Mouse (Mus musculus) liver, embryonic 14.5 days (tissue): ENCODE results near the gene Gstp2. TPM values are rescaled to one million over a fixed set of nuclear protein-coding genes. Genes with fewer than 3 reads are reported as not detected.

ENCODE experiments used
- ATAC-seq: fragments of 200-750 bp; cut with Nextera tagmentation; 2 replicates; pipeline ENCODE4 v1.8.0; 2017; ENCODE audit warnings: moderate number of reproducible peaks, mild to moderate bottlenecking, moderate library complexity; ENCODE audit not compliant: insufficient read depth
- DNase-seq, 3 experiments: peaks; one replicate each; pipeline ENCODE4 v3.0.0-alpha.2; 2012 to 2013; ENCODE audit warnings: low read depth in 3 of 3, low spot score in 3 of 3
- H3K27ac ChIP-seq: fragments of 300-500 bp; sonication (generic); 2 replicates; pipeline ENCODE4 v1.5.1; 2014; ENCODE audit warnings: moderate library complexity, mild to moderate bottlenecking, control low read depth, inconsistent platforms
- H3K27me3 ChIP-seq: fragments of 300-500 bp; sonication (generic); 2 replicates; pipeline ENCODE4 v1.6.1; 2014; ENCODE audit warnings: mild to moderate bottlenecking, low read length, moderate library complexity; ENCODE audit not compliant: control insufficient read depth, insufficient read depth
- H3K36me3 ChIP-seq: fragments of 300-500 bp; sonication (generic); replicated peaks from 2 replicates; pipeline ENCODE4 v1.6.1; 2014; ENCODE audit warnings: low read depth; ENCODE audit not compliant: control insufficient read depth, insufficient read depth
- H3K4me1 ChIP-seq, 2 experiments: fragments of 200-500 bp in 1 of 2; fragments of 300-500 bp in 1 of 2; sonication (generic) in 1 of 2; replicated peaks; 2 replicates each; pipeline ENCODE4 v1.6.1; 2012 to 2014; ENCODE audit warnings: antibody characterized with exemption in 1 of 2, inconsistent platforms in 1 of 2, low read length in 1 of 2; ENCODE audit not compliant: control insufficient read depth in 2 of 2, insufficient read depth in 2 of 2
- H3K4me2 ChIP-seq: fragments of 300-500 bp; sonication (generic); 2 replicates; pipeline ENCODE4 v1.6.1; 2014; ENCODE audit warnings: low read depth, mild to moderate bottlenecking, control low read depth, moderate library complexity
- H3K4me3 ChIP-seq, 2 experiments: fragments of 200-500 bp in 1 of 2; fragments of 300-500 bp in 1 of 2; sonication (generic) in 1 of 2; 2 replicates each; pipeline ENCODE4 v1.5.1; 2012 to 2014; ENCODE audit warnings: low read depth in 2 of 2, low read length in 2 of 2, mild to moderate bottlenecking in 2 of 2, control low read depth in 1 of 2, inconsistent platforms in 1 of 2, moderate library complexity in 1 of 2; ENCODE audit not compliant: insufficient read depth in 1 of 2
- H3K9ac ChIP-seq: fragments of 300-500 bp; sonication (generic); replicated peaks from 2 replicates; pipeline ENCODE4 v1.6.1; 2014; ENCODE audit warnings: mild to moderate bottlenecking, control low read depth, moderate library complexity
- H3K9me3 ChIP-seq: fragments of 300-500 bp; sonication (generic); 2 replicates; pipeline ENCODE4 v1.6.1; 2016; ENCODE audit warnings: low read length, mixed read lengths; ENCODE audit not compliant: control insufficient read depth
- CTCF ChIP-seq: IDR thresholded peaks from 2 replicates; pipeline ENCODE4 v1.5.1; 2016; ENCODE audit warnings: antibody characterized with exemption, low read depth, control low read depth
- EP300 ChIP-seq: IDR thresholded peaks from 2 replicates; pipeline ENCODE4 v1.6.1; 2016; ENCODE audit warnings: antibody characterized with exemption, low read depth
- WGBS: fragments of 180-500 bp; shearing (Covaris S2); extraction: QIAGEN DNeasy Blood & Tissue Kit; methylation state at CpG from one replicate; pipeline ENCODE4 v1.1.7; 2014; ENCODE audit not compliant: insufficient replicate concordance; 5-methylcytosine and 5-hydroxymethylcytosine counted together
- polyA plus RNA-seq, 2 experiments: library from polyadenylated mRNA; depleted of rRNA in 1 of 2; stranded (reverse) in 1 of 2; unstranded in 1 of 2; fragments of >200 nt; fragmentation: Nextera tagmentation in 1 of 2; extraction: Ambion mirVana in 1 of 2; gene quantifications; 2 replicates each; pipeline versions ENCODE4 v1.2.1 to v1.2.3; 2012 to 2014

Gstp2 gene
- polyA plus RNA-seq, 2 experiments, result 6.9 to 7.9 TPM

DNA sequence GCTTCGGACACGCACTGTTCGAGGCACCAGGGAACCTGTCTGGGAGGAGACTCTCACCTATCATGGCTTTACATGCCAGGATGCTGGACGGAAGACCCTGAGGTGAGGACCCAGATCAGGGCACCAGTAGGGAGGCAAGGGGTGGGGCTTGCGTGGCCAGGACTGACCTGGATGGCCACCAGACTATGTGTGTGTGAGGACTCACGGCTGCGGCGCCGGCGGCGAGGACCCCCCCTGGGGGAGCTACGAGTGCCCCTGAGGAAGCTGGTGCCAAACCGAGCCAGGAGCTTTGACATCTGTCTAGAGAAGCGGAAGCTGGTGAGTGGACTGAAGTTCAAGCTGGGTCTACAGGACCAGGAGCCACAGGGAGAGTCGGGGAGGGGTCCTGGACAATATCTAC is 41.5 kb downstream of the Gstp2 start:
- Histone ChIP-seq H3K9ac (no peak overlapping the region), H3K4me2 (no peak overlapping the region), H3K4me3 (no peak overlapping the region), H3K36me3 (peaks cover 28% of the 10 kb centered on the region), H3K27ac (no peak overlapping the region), H3K9me3 (no peaks in the 10 kb centered on the region), H3K4me1 (peaks cover 2 to 8% of the 10 kb centered on the region in 2 experiments; a peak in 2 of 4 replicates), H3K27me3 (no peaks in the 10 kb centered on the region)
- ATAC-seq, result no peak
- no peak for DNase-seq
- 75% methylated on average over 15 of the region's 15 CpGs for WGBS
- TF ChIP-seq EP300, result no peak
- no peak for TF ChIP-seq CTCF

- no peaks in the 10 kb centered on the region for H3K27me3 ChIP-seq
- no peak overlapping the region for H3K4me3 ChIP-seq
- H3K4me1 ChIP-seq, result peaks cover 2 to 10% of the 10 kb centered on the region in 2 experiments; a peak in 2 of 4 replicates
- no peak for DNase-seq
- no peak overlapping the region for H3K4me2 ChIP-seq
- peaks cover 22% of the 10 kb centered on the region for H3K36me3 ChIP-seq
- WGBS, result 56% methylated on average over 12 of the region's 12 CpGs
- no peak overlapping the region for H3K27ac ChIP-seq
- ATAC-seq, result no peak
- TF ChIP-seq EP300 (no peak), CTCF (no peak)
- H3K9ac ChIP-seq, result no peak overlapping the region
- no peaks in the 10 kb centered on the region for H3K9me3 ChIP-seq
These were observed 42.2 kb downstream of the Gstp2 start for GRCm38 (mm10) chr19:4003641-4004040.

- TF ChIP-seq CTCF, result no peak
- TF ChIP-seq EP300, result no peak
These were observed 42.7 kb downstream of the Gstp2 start, which contains the start of gene Doc2g for GRCm38 (mm10) chr19:4003112-4003511. Gene Doc2g (plus strand): TSS chr19:4003313.

DNA sequence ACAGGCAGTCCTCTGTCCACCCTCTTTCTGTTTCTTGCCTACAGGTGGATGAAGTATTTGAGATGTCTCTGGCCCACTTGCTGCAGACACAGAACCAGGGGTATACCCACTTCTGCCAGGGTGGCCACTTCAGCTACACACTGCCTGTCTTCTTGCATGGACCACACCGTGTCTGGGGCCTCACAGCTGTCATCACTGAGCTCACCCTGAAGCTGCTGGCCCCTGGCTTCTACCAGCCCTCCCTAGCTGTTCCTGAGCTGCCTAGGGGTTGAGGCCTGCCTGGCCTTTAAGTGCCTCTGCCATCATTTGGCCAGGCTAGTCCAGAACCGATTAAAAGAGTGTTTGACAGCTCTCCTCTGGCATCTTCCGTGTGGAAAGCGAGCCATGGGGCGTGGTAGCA is 44.1 kb downstream of the Gstp2 start:
- DNase-seq, result no peak
- peaks cover 3% of the 10 kb centered on the region for H3K36me3 ChIP-seq
- no peaks in the 10 kb centered on the region for H3K9me3 ChIP-seq
- peaks cover 2 to 10% of the 10 kb centered on the region in 2 experiments; a peak in 2 of 4 replicates for H3K4me1 ChIP-seq
- no peaks in the 10 kb centered on the region for H3K27me3 ChIP-seq
- ATAC-seq, result no peak
- no peak overlapping the region for H3K4me3 ChIP-seq
- H3K4me2 ChIP-seq, result no peak overlapping the region
- 80% methylated on average over 5 of the region's 5 CpGs for WGBS
- no peak overlapping the region for H3K27ac ChIP-seq
- TF ChIP-seq EP300 (no peak), CTCF (no peak)
- H3K9ac ChIP-seq, result no peak overlapping the region

More at GRCm38 (mm10) chr19:4003112-4003511, 42.7 kb downstream of the Gstp2 start, which contains the start of gene Doc2g:
- Histone ChIP-seq H3K36me3 (peaks cover 17% of the 10 kb centered on the region), H3K4me3 (no peak within 1 kb of the TSS), H3K9me3 (no peaks in the 10 kb centered on the region), H3K27ac (no peak within 1 kb of the TSS), H3K9ac (no peak within 1 kb of the TSS), H3K4me1 (peaks cover 2 to 10% of the 10 kb centered on the region in 2 experiments; a peak in 2 of 4 replicates), H3K4me2 (no peak within 1 kb of the TSS), H3K27me3 (no peaks in the 10 kb centered on the region)
- 57% methylated on average over 1 of the region's 1 CpGs for WGBS
- DNase-seq (no peak), ATAC-seq (no peak)

- no peaks in the 10 kb centered on the region for H3K9me3 ChIP-seq
- peak; percentile 15; the same call in 1 of the 2 replicates for ATAC-seq
- DNase-seq, result no peak
These were observed 44.8 kb downstream of the Gstp2 start for GRCm38 (mm10) chr19:4000949-4001525.

More at GRCm38 (mm10) chr19:4000949-4001525, 44.8 kb downstream of the Gstp2 start:
- 24% methylated on average over 17 of the region's 17 CpGs for WGBS
- H3K4me2 ChIP-seq, result peak overlapping the region; percentile 72
- H3K36me3 ChIP-seq, result peaks cover 2% of the 10 kb centered on the region; the same call in 1 of the 2 replicates
- no peak for TF ChIP-seq EP300
- no peak for TF ChIP-seq CTCF
- H3K4me3 ChIP-seq, result peak overlapping the region; percentile 70 to 75
- no peaks in the 10 kb centered on the region for H3K27me3 ChIP-seq
- peaks cover 2 to 10% of the 10 kb centered on the region in 2 experiments; a peak in 2 of 4 replicates for H3K4me1 ChIP-seq
- peak overlapping the region; percentile 77 for H3K9ac ChIP-seq
- peak overlapping the region; percentile 82 for H3K27ac ChIP-seq
